Mouse (Mus musculus) forebrain, embryonic 11.5 days (tissue): ENCODE results near the gene Gbp4. TPM values are rescaled to one million over a fixed set of nuclear protein-coding genes. Genes with fewer than 3 reads are reported as not detected.
"Not testable (repeated sequence)": the region's sequence is repeated elsewhere in the genome, so short reads cannot be mapped to it uniquely, and the experiment has no call there.

Experiments
- ATAC-seq: fragments of 200-750 bp; cut with Nextera tagmentation; replicated peaks from 2 replicates; pipeline ENCODE4 v1.8.0; 2017; ENCODE audit warnings: moderate TSS enrichment; ENCODE audit not compliant: low FRiP score
- DNase-seq: peaks from one replicate; pipeline ENCODE4 v3.0.0-alpha.2; 2017; ENCODE audit warnings: low spot score
- H3K27ac ChIP-seq: fragments of 300-500 bp; sonication (generic); 2 replicates; pipeline ENCODE4 v1.5.1; 2014; ENCODE audit warnings: low read depth, low read length
- H3K27me3 ChIP-seq: fragments of 300-500 bp; sonication (generic); 2 replicates; pipeline ENCODE4 v1.6.1; 2014; ENCODE audit warnings: mild to moderate bottlenecking, low read length, mixed read lengths; ENCODE audit not compliant: control insufficient read depth, insufficient read depth
- H3K36me3 ChIP-seq: fragments of 300-500 bp; sonication (generic); 2 replicates; pipeline ENCODE4 v1.6.1; 2014; ENCODE audit warnings: mild to moderate bottlenecking, low read length, moderate library complexity, mixed read lengths; ENCODE audit not compliant: control insufficient read depth, insufficient read depth
- H3K4me1 ChIP-seq: fragments of 300-500 bp; sonication (generic); replicated peaks from 2 replicates; pipeline ENCODE4 v1.6.1; 2014; ENCODE audit warnings: low read length, mixed read lengths; ENCODE audit not compliant: control insufficient read depth, insufficient read depth
- H3K4me2 ChIP-seq: fragments of 300-500 bp; sonication (generic); 2 replicates; pipeline ENCODE4 v1.6.1; 2014; ENCODE audit warnings: low read depth, mild to moderate bottlenecking, low read length, moderate library complexity, mixed read lengths; ENCODE audit not compliant: severe bottlenecking
- H3K4me3 ChIP-seq: fragments of 300-500 bp; sonication (generic); 2 replicates; pipeline ENCODE4 v1.5.1; 2014; ENCODE audit warnings: low read depth, low read length
- H3K9ac ChIP-seq: fragments of 300-500 bp; sonication (generic); 2 replicates; pipeline ENCODE4 v1.6.1; 2014; ENCODE audit warnings: low read length
- H3K9me3 ChIP-seq: fragments of 300-500 bp; sonication (generic); 2 replicates; pipeline ENCODE4 v1.6.1; 2016; ENCODE audit warnings: low read length, mixed read lengths; ENCODE audit not compliant: control insufficient read depth
- WGBS: fragments of 180-500 bp; shearing (Covaris S2); extraction: QIAGEN DNeasy Blood & Tissue Kit; methylation state at CpG from one replicate; pipeline ENCODE4 v1.1.7; 2014; 5-methylcytosine and 5-hydroxymethylcytosine counted together
- polyA plus RNA-seq: library from polyadenylated mRNA; unstranded; fragments of >200 nt; fragmentation: Nextera tagmentation; extraction: Ambion mirVana; gene quantifications from 2 replicates; pipeline ENCODE4 v1.2.1, GENCODE M21; 2014

The Gbp4 gene
- polyA plus RNA-seq, 1 experiment from 2014 or later: 0.17 TPM

- H3K4me3 ChIP-seq, H3K9ac ChIP-seq, H3K9me3 ChIP-seq, DNase-seq, ATAC-seq, H3K4me1 ChIP-seq, H3K27ac ChIP-seq, H3K27me3 ChIP-seq, H3K4me2 ChIP-seq, H3K36me3 ChIP-seq: not testable (repeated sequence)
- 80% methylated on average over 3 of the region's 3 CpGs for WGBS
Observed at GRCm38 (mm10) chr5:105136706-105137304, 2.6 kb downstream of the Gbp4 start.

GRCm38 (mm10) chr5:105121731-105122130 is 17.7 kb downstream of the Gbp4 start:
- H3K27ac ChIP-seq, H3K9me3 ChIP-seq, H3K27me3 ChIP-seq, H3K4me3 ChIP-seq, H3K4me1 ChIP-seq, ATAC-seq, H3K36me3 ChIP-seq, H3K4me2 ChIP-seq, DNase-seq, H3K9ac ChIP-seq: not testable (repeated sequence)
- 84% methylated on average over 6 of the region's 6 CpGs for WGBS

DNA sequence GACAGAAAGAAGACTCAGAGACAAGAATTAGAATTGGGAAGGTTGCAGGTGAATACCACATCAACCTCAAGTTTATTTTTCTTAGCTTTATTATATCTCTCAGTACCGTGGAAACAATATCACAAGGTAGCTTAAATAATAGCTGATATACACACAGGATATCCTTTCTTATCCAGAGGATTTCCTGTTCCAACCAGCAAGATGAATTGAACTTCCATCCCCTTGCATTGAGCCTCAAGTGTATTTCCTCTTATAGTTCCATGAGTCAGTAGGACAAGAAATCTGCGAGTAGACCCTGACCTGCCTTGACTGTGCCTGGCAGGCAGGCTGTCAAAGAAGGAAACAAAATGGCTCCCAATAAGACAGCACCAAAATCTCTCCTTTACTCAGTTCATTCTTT is 23.6 kb downstream of the Gbp4 start:
- H3K9ac ChIP-seq: no peak overlapping the region
- no peaks in the 10 kb centered on the region for H3K27me3 ChIP-seq
- ATAC-seq (no peak), DNase-seq (no peak)
- no peaks in the 10 kb centered on the region for H3K36me3 ChIP-seq
- no peak overlapping the region for H3K4me3 ChIP-seq
- no peak overlapping the region for H3K27ac ChIP-seq
- no peaks in the 10 kb centered on the region for H3K9me3 ChIP-seq
- WGBS: 75% methylated on average over 2 of the region's 2 CpGs
- no peak overlapping the region for H3K4me2 ChIP-seq
- no peaks in the 10 kb centered on the region for H3K4me1 ChIP-seq

- Histone ChIP-seq H3K9ac (no peak overlapping the region), H3K36me3 (no peaks in the 10 kb centered on the region), H3K9me3 (no peaks in the 10 kb centered on the region), H3K27ac (no peak overlapping the region), H3K4me1 (no peaks in the 10 kb centered on the region), H3K27me3 (no peaks in the 10 kb centered on the region), H3K4me2 (no peak overlapping the region), H3K4me3 (no peak overlapping the region)
- DNase-seq (no peak), ATAC-seq (no peak)
- 90% methylated on average over 2 of the region's 2 CpGs for whole genome bisulfite sequencing
Observed at GRCm38 (mm10) chr5:105114696-105115095, 24.7 kb downstream of the Gbp4 start.

- no peak for DNase-seq
- Histone ChIP-seq H3K27ac (no peak overlapping the region), H3K36me3 (no peaks in the 10 kb centered on the region), H3K4me1 (no peaks in the 10 kb centered on the region), H3K4me2 (no peak overlapping the region), H3K27me3 (no peaks in the 10 kb centered on the region), H3K9ac (no peak overlapping the region), H3K4me3 (no peak overlapping the region), H3K9me3 (no peaks in the 10 kb centered on the region)
- ATAC-seq: no peak
- 92% methylated on average over 5 of the region's 5 CpGs for WGBS
Observed at GRCm38 (mm10) chr5:105113656-105114055, 25.7 kb downstream of the Gbp4 start.

- DNase-seq, H3K27ac ChIP-seq, H3K9ac ChIP-seq, H3K4me3 ChIP-seq, H3K4me1 ChIP-seq, H3K4me2 ChIP-seq, ATAC-seq, H3K9me3 ChIP-seq, H3K36me3 ChIP-seq, H3K27me3 ChIP-seq: not testable (repeated sequence)
- WGBS: 24% methylated on average over 3 of the region's 4 CpGs
Observed at GRCm38 (mm10) chr5:105110271-105110852, 29.0 kb downstream of the Gbp4 start.

DNA sequence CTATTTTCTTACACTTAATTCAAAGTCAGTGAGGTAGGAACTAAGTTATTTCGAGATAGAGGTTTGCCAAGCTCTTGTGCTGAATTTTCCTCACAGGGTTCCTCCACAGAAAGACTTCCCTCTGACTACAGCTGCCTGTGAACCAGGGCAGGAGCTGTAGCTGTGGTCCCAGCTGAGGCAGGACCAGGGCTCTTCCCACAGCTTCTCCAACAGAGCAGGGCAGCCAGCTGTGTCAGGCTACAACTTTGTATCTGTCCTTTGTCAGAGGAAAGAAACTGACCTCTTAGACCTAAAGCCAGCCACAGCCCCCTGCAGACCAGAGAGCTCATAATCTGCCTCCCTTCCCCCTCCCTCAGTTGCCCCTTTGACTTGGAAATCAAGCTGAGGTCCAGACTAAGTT is 29.6 kb downstream of the Gbp4 start:
- H3K27ac ChIP-seq, H3K4me1 ChIP-seq, H3K9me3 ChIP-seq, DNase-seq, H3K27me3 ChIP-seq, H3K4me3 ChIP-seq, H3K4me2 ChIP-seq, ATAC-seq, H3K9ac ChIP-seq, H3K36me3 ChIP-seq: not testable (repeated sequence)
- 45% methylated on average over 1 of the region's 1 CpGs for WGBS

GRCm38 (mm10) chr5:105105689-105106088 is 33.7 kb downstream of the Gbp4 start:
- H3K27me3 ChIP-seq, DNase-seq, H3K9ac ChIP-seq, H3K4me1 ChIP-seq, H3K4me3 ChIP-seq, H3K9me3 ChIP-seq, H3K36me3 ChIP-seq, ATAC-seq, H3K27ac ChIP-seq, H3K4me2 ChIP-seq: not testable (repeated sequence)
- 73% methylated on average over 2 of the region's 2 CpGs for WGBS

- Histone ChIP-seq H3K9me3 (no peaks in the 10 kb centered on the region), H3K4me2 (no peak overlapping the region), H3K36me3 (no peaks in the 10 kb centered on the region), H3K9ac (no peak overlapping the region), H3K27me3 (no peaks in the 10 kb centered on the region), H3K4me1 (no peaks in the 10 kb centered on the region), H3K27ac (no peak overlapping the region), H3K4me3 (no peak overlapping the region)
- no peak for ATAC-seq
- DNase-seq: no peak
Observed at GRCm38 (mm10) chr5:105081900-105082299, 57.5 kb downstream of the Gbp4 start.
